Mouse (Mus musculus): ENCODE data around the gene Arvcf. TPM values are rescaled to one million over a fixed set of nuclear protein-coding genes. Genes with fewer than 3 reads are reported as not detected.

The Arvcf gene
- total and polyA plus RNA-seq, 2 experiments from 2014 or later, result 48.9 to 168 TPM

- H3K9ac ChIP-seq (replicated peaks; ENCODE audit: low read length), result no peak overlapping the region
- WGBS, result 89% methylated on average over 2 of the region's 2 CpGs
- no peaks in the 10 kb centered on the region for H3K27me3 ChIP-seq (ENCODE audit: insufficient read depth, low read length)
- TF ChIP-seq CTCF (IDR thresholded peaks at IDR 0.05; ENCODE audit: low read depth), result no peak
- no peak overlapping the region for H3K27ac ChIP-seq
- DNase-seq (ENCODE audit: low spot score) (no peak), ATAC-seq (no peak)
- no peak overlapping the region for H3K4me3 ChIP-seq (ENCODE audit: low read length)
- H3K4me1 ChIP-seq (ENCODE audit: insufficient read depth, low read length), result peaks cover 24% of the 10 kb centered on the region
- H3K4me2 ChIP-seq (ENCODE audit: low read depth, low read length), result 0 out of 2 replicates have a peak overlapping the region, but pooled peaks have one; percentile 71
- no peaks in the 10 kb centered on the region for H3K36me3 ChIP-seq (ENCODE audit: insufficient read depth, low read length)
- H3K9me3 ChIP-seq (ENCODE audit: low read length), result no peaks in the 10 kb centered on the region
Observed at GRCm38 (mm10) chr16:18342076-18342475, 5.9 kb upstream of the Arvcf start.

GRCm38 (mm10) chr16:18342650-18343570, 5.1 kb upstream of the Arvcf start:
- WGBS, result 27% methylated on average over 9 of the region's 9 CpGs
- H3K4me3 ChIP-seq (ENCODE audit: low read length), result peak overlapping the region; percentile 65
- 0 out of 2 replicates have a peak, but pooled peaks have one; percentile 9 for TF ChIP-seq CTCF (IDR thresholded peaks at IDR 0.05; ENCODE audit: low read depth)

GRCm38 (mm10) chr16:18343778-18344177, 4.2 kb upstream of the Arvcf start:
- peak overlapping the region; percentile 70 for H3K9ac ChIP-seq (replicated peaks; ENCODE audit: low read length)
- H3K4me3 ChIP-seq (ENCODE audit: low read length), result peak overlapping the region; percentile 65
- H3K9me3 ChIP-seq (ENCODE audit: low read length), result no peaks in the 10 kb centered on the region
- H3K27ac ChIP-seq, result peak overlapping the region; percentile 82
- H3K4me2 ChIP-seq (ENCODE audit: low read depth, low read length), result peak overlapping the region; percentile 71
- TF ChIP-seq CTCF (IDR thresholded peaks at IDR 0.05; ENCODE audit: low read depth), result no peak
- H3K36me3 ChIP-seq (ENCODE audit: insufficient read depth, low read length), result no peaks in the 10 kb centered on the region
- ATAC-seq (peak; percentile 92), DNase-seq (ENCODE audit: low spot score) (peak; percentile 98)
- H3K4me1 ChIP-seq (ENCODE audit: insufficient read depth, low read length), result peaks cover 24% of the 10 kb centered on the region
- no peaks in the 10 kb centered on the region for H3K27me3 ChIP-seq (ENCODE audit: insufficient read depth, low read length)
- under 1% methylated on average over 38 of the region's 38 CpGs for WGBS

More at GRCm38 (mm10) chr16:18342650-18343570, 5.1 kb upstream of the Arvcf start:
- peak overlapping the region; percentile 71 for H3K4me2 ChIP-seq (ENCODE audit: low read depth, low read length)
- no peaks in the 10 kb centered on the region for H3K9me3 ChIP-seq (ENCODE audit: low read length)
- DNase-seq (ENCODE audit: low spot score) (no peak), ATAC-seq (no peak)
- H3K36me3 ChIP-seq (ENCODE audit: insufficient read depth, low read length), result no peaks in the 10 kb centered on the region
- no peaks in the 10 kb centered on the region for H3K27me3 ChIP-seq (ENCODE audit: insufficient read depth, low read length)
- H3K27ac ChIP-seq, result peak overlapping the region; percentile 82
- peaks cover 24% of the 10 kb centered on the region for H3K4me1 ChIP-seq (ENCODE audit: insufficient read depth, low read length)
- peak overlapping the region; percentile 70 for H3K9ac ChIP-seq (replicated peaks; ENCODE audit: low read length)

GRCm38 (mm10) chr16:18345243-18345642, 2.7 kb upstream of the Arvcf start:
- peak; percentile 45 for ATAC-seq
- H3K9ac ChIP-seq (replicated peaks; ENCODE audit: low read length), result no peak overlapping the region
- no peak overlapping the region for H3K4me3 ChIP-seq (ENCODE audit: low read length)
- peak; percentile 93 for DNase-seq (ENCODE audit: low spot score)
- H3K4me1 ChIP-seq (ENCODE audit: insufficient read depth, low read length), result peaks cover 29% of the 10 kb centered on the region
- H3K36me3 ChIP-seq (ENCODE audit: insufficient read depth, low read length), result no peaks in the 10 kb centered on the region
- peak; percentile 92 for TF ChIP-seq CTCF (IDR thresholded peaks at IDR 0.05; ENCODE audit: low read depth)
- no peaks in the 10 kb centered on the region for H3K27me3 ChIP-seq (ENCODE audit: insufficient read depth, low read length)
- 4% methylated on average over 3 of the region's 3 CpGs for WGBS
- no peaks in the 10 kb centered on the region for H3K9me3 ChIP-seq (ENCODE audit: low read length)
- H3K4me2 ChIP-seq (ENCODE audit: low read depth, low read length), result no peak overlapping the region
- H3K27ac ChIP-seq, result no peak overlapping the region

GRCm38 (mm10) chr16:18348601-18349175, 706 bp downstream of the Arvcf start:
- Histone ChIP-seq H3K27ac (peak overlapping the region; percentile 68), H3K4me2 (ENCODE audit: low read depth, low read length) (peak overlapping the region; percentile 86), H3K36me3 (ENCODE audit: insufficient read depth, low read length) (no peaks in the 10 kb centered on the region), H3K27me3 (ENCODE audit: insufficient read depth, low read length) (no peaks in the 10 kb centered on the region), H3K4me1 (ENCODE audit: insufficient read depth, low read length) (peaks cover 18% of the 10 kb centered on the region; the same call in 1 of the 2 replicates), H3K9me3 (ENCODE audit: low read length) (no peaks in the 10 kb centered on the region), H3K4me3 (ENCODE audit: low read length) (peak overlapping the region; percentile 67), H3K9ac (replicated peaks; ENCODE audit: low read length) (peak overlapping the region; percentile 68)
- ATAC-seq, result no peak; the same call in 1 of the 2 replicates
- DNase-seq (ENCODE audit: low spot score), result peak; percentile 63
- TF ChIP-seq CTCF (IDR thresholded peaks at IDR 0.05; ENCODE audit: low read depth), result no peak
- under 1% methylated on average over 28 of the region's 28 CpGs for WGBS

- no peak for TF ChIP-seq CTCF (IDR thresholded peaks at IDR 0.05; ENCODE audit: low read depth)
- H3K36me3 ChIP-seq (ENCODE audit: insufficient read depth, low read length), result no peaks in the 10 kb centered on the region
- H3K9ac ChIP-seq (replicated peaks; ENCODE audit: low read length), result no peak overlapping the region
- H3K27ac ChIP-seq, result no peak overlapping the region
- H3K4me3 ChIP-seq (ENCODE audit: low read length), result peak overlapping the region; percentile 7; the same call in 1 of the 2 replicates
- no peaks in the 10 kb centered on the region for H3K9me3 ChIP-seq (ENCODE audit: low read length)
- peaks cover 14% of the 10 kb centered on the region; the same call in 1 of the 2 replicates for H3K4me1 ChIP-seq (ENCODE audit: insufficient read depth, low read length)
- no peaks in the 10 kb centered on the region for H3K27me3 ChIP-seq (ENCODE audit: insufficient read depth, low read length)
- ATAC-seq (no peak), DNase-seq (ENCODE audit: low spot score) (no peak)
- peak overlapping the region; percentile 86 for H3K4me2 ChIP-seq (ENCODE audit: low read depth, low read length)
- WGBS, result 59% methylated on average over 12 of the region's 12 CpGs
Observed at GRCm38 (mm10) chr16:18349761-18350325, 1.9 kb downstream of the Arvcf start.

Measured in hindbrain, postnatal 0 days (tissue).